Mouse (Mus musculus) neural tube, embryonic 13.5 days (tissue): ENCODE measurements around the gene Kif5a. TPM values are rescaled to one million over a fixed set of nuclear protein-coding genes. Genes with fewer than 3 reads are reported as not detected.
A peak's percentile ranks its signal among the peaks of the same experiment; 100 is the strongest.
"Not testable (repeated sequence)": the region's sequence is repeated elsewhere in the genome, so short reads cannot be mapped to it uniquely, and the experiment has no call there.

Source experiments
- ATAC-seq: fragments of 200-750 bp; cut with Nextera tagmentation; 2 replicates; pipeline ENCODE4 v1.8.0; 2017; ENCODE audit warnings: low read depth, mild to moderate bottlenecking, moderate TSS enrichment, moderate library complexity
- H3K27ac ChIP-seq: fragments of 300-500 bp; sonication (generic); replicated peaks from 2 replicates; pipeline ENCODE4 v1.5.1; 2015; ENCODE audit warnings: moderate library complexity, mild to moderate bottlenecking, inconsistent platforms
- H3K27me3 ChIP-seq: fragments of 300-500 bp; sonication (generic); 2 replicates; pipeline ENCODE4 v1.6.1; 2015; ENCODE audit warnings: mild to moderate bottlenecking, inconsistent platforms
- H3K36me3 ChIP-seq: fragments of 300-500 bp; sonication (generic); 2 replicates; pipeline ENCODE4 v1.6.1; 2015; ENCODE audit warnings: mild to moderate bottlenecking, inconsistent platforms
- H3K4me1 ChIP-seq: fragments of 300-500 bp; sonication (generic); replicated peaks from 2 replicates; pipeline ENCODE4 v1.6.1; 2015; ENCODE audit warnings: inconsistent platforms
- H3K4me2 ChIP-seq: fragments of 300-500 bp; sonication (generic); 2 replicates; pipeline ENCODE4 v1.6.1; 2015; ENCODE audit warnings: inconsistent platforms, mild to moderate bottlenecking, moderate library complexity
- H3K4me3 ChIP-seq: fragments of 300-500 bp; sonication (generic); 2 replicates; pipeline ENCODE4 v1.5.1; 2015; ENCODE audit warnings: mild to moderate bottlenecking, inconsistent platforms
- H3K9ac ChIP-seq: fragments of 300-500 bp; sonication (generic); 2 replicates; pipeline ENCODE4 v1.6.1; 2015; ENCODE audit warnings: moderate library complexity, mild to moderate bottlenecking, inconsistent platforms
- H3K9me3 ChIP-seq: fragments of 300-500 bp; sonication (generic); 2 replicates; pipeline ENCODE4 v1.6.1; 2016; ENCODE audit warnings: inconsistent platforms
- WGBS: fragments of 180-500 bp; shearing (Covaris S2); methylation state at CpG from one replicate; pipeline ENCODE4 v1.1.7; 2015; 5-methylcytosine and 5-hydroxymethylcytosine counted together
- polyA plus RNA-seq: library from polyadenylated mRNA; unstranded; fragments of >200 nt; fragmentation: Nextera tagmentation; extraction: Ambion mirVana; gene quantifications from 2 replicates; pipeline ENCODE4 v1.2.1, GENCODE M21; 2015

Kif5a gene
- polyA plus RNA-seq, result 102 and 104 TPM in 2 replicates

DNA sequence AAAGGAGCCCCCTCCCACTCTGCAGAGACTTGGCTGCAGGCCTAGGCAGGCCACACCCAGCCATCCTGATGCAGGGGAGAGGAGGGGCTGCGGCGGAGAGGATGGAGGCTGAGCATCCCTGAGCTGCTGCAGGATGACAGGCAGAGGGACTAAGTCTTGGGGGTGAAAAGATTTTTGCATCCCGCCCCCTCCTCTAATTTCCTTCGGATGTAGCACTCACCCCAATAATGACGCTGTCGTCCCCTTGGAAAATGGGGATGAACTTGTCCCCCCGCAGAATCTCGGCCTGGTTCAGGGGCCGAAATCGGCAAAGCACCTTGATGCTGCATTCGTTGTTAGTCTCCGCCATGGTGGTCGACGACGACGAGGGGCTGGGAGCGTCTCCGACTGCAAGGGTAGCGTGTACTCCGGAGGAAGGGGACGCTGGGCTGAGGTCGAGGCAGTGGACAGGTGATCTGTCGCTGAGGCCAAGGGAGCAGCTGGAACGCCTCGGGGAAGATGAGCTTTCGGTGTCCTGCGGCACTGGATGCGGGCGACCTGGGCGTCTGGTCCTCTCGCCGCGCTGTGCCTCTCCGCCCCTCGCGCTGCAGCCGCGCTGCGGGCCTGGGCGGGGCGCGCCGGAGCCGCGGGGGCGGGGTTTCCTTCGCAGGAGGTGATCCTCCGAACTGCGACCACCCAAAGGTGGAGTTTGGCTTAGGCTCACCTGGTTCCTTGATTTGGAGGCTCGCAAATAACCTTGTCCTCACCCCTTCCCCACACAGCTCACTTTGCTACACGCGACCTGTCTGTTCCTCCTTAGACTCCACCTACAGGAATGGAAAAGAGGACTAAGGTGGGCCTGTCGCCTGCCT lies at the start of gene Kif5a:
Gene Kif5a, minus strand, starts transcription at position 801 of the 851 bp plus-strand sequence.
- H3K27ac ChIP-seq, result peak within 1 kb of the TSS; percentile 93
- peak; percentile 45 for ATAC-seq
- H3K4me3 ChIP-seq, result peak within 1 kb of the TSS; percentile 65
- no peaks in the 10 kb centered on the region for H3K9me3 ChIP-seq
- H3K27me3 ChIP-seq, result peaks cover 4% of the 10 kb centered on the region
- peak within 1 kb of the TSS; percentile 93 for H3K9ac ChIP-seq
- H3K4me2 ChIP-seq, result peak within 1 kb of the TSS; percentile 82
- peaks cover 1% of the 10 kb centered on the region; the same call in 1 of the 2 replicates for H3K36me3 ChIP-seq
- WGBS, result 1% methylated on average over 53 of the region's 53 CpGs
- peaks cover 64% of the 10 kb centered on the region for H3K4me1 ChIP-seq

DNA sequence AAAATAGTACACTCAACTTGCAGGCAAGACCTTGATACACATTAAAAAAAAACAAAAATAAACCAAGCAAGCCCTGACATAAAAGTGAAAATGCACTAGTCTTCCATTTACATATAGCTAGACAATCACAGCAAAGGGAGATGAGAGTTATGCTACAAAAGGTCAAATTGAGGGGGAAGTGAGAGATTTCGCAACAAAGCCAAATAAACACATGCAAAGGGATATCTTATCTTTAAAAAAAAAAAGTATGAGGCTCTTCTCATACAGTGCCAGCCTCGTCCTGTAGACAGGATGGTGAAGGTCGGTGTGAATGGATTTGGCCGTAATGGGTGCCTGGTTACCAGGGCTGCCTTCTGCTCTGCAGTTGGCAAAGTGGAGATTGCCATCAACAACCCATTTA lies 49.7 kb upstream of the Kif5a start:
- Histone ChIP-seq H3K9ac (no peak overlapping the region), H3K36me3 (peaks cover 16% of the 10 kb centered on the region), H3K4me3 (no peak overlapping the region), H3K27me3 (no peaks in the 10 kb centered on the region), H3K4me2 (peak overlapping the region; percentile 88; the same call in 1 of the 2 replicates), H3K4me1 (peaks cover 11% of the 10 kb centered on the region), H3K9me3 (no peaks in the 10 kb centered on the region), H3K27ac (no peak overlapping the region)
- ATAC-seq, result no peak
- 71% methylated on average over 4 of the region's 4 CpGs for WGBS

DNA sequence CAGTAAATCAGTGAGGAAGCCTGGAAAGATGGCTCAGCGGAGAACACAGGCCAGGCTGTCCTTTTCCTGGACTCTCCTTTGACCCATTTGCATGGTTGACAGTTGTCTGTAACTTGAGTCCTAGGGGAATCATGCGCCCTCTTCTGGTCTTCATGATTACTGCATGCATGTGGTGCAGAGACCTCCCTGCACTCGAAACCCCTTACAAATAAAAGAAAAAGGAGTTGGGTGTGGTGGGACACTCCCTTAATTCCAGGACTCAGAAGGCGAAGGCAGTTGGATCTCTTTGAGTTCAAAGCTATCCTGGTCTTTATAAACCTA lies 49.2 kb upstream of the Kif5a start:
- H3K9ac ChIP-seq, result peak overlapping the region; percentile 89
- peaks cover 21% of the 10 kb centered on the region for H3K36me3 ChIP-seq
- H3K4me3 ChIP-seq, result peak overlapping the region; percentile 79
- WGBS, result under 1% methylated on average over 4 of the region's 4 CpGs
- no peaks in the 10 kb centered on the region for H3K27me3 ChIP-seq
- H3K4me1 ChIP-seq, result peaks cover 11% of the 10 kb centered on the region
- peak overlapping the region; percentile 88 for H3K4me2 ChIP-seq
- peak overlapping the region; percentile 78 for H3K27ac ChIP-seq
- peak; percentile 52 for ATAC-seq
- H3K9me3 ChIP-seq, result no peaks in the 10 kb centered on the region

DNA sequence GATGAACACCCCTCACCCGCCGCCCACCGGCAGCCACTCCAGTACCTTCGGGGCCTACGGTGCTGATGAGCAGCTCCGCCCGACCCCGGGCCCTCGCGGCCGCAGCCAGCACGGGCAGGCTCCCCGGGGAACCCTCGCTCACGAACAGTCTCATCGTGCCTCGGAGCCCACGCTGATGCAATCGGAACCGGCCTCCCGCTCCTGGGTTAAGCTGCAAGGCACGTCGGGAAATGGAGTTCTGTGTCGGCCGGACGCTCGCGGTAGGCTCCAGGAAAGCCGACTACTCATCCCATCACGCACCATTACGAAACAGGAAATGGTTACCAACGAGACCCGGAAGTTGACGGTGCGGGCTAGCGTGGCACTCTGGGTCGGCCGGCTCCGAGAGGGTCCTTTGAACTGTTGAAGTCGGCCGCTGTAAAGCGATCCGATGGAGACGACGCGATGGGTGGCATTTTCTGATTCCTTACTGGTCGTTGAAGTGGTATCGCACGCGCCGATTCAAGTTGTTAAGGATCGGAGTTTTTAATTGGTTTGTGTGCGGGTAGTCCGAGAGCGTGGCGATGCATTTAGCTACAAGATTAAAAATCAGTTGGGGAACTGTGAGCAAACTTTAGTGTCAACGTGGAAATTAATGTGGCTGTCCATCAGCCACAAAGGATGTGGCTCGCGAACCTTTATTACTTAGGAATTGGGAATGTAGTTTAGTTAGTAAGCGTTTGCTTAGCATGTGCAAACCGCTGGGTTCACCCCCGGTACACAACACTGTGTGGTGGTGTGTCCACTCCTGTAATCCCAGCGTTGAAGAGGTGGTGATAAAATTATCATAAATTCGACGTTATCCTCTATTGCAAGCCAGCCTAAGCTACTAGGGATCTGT lies 48.6 kb upstream of the Kif5a start, which contains the start of gene Mars:
Gene Mars, minus strand, starts transcription at position 311 of the 880 bp plus-strand sequence.
- peaks cover 27% of the 10 kb centered on the region for H3K36me3 ChIP-seq
- H3K27ac ChIP-seq, result peak within 1 kb of the TSS; percentile 78
- no peaks in the 10 kb centered on the region for H3K9me3 ChIP-seq
- peak within 1 kb of the TSS; percentile 79 for H3K4me3 ChIP-seq
- H3K4me1 ChIP-seq, result peaks cover 11% of the 10 kb centered on the region
- H3K9ac ChIP-seq, result peak within 1 kb of the TSS; percentile 89
- peak within 1 kb of the TSS; percentile 88 for H3K4me2 ChIP-seq
- peak; percentile 97 for ATAC-seq
- H3K27me3 ChIP-seq, result no peaks in the 10 kb centered on the region
- under 1% methylated on average over 65 of the region's 65 CpGs for WGBS

DNA sequence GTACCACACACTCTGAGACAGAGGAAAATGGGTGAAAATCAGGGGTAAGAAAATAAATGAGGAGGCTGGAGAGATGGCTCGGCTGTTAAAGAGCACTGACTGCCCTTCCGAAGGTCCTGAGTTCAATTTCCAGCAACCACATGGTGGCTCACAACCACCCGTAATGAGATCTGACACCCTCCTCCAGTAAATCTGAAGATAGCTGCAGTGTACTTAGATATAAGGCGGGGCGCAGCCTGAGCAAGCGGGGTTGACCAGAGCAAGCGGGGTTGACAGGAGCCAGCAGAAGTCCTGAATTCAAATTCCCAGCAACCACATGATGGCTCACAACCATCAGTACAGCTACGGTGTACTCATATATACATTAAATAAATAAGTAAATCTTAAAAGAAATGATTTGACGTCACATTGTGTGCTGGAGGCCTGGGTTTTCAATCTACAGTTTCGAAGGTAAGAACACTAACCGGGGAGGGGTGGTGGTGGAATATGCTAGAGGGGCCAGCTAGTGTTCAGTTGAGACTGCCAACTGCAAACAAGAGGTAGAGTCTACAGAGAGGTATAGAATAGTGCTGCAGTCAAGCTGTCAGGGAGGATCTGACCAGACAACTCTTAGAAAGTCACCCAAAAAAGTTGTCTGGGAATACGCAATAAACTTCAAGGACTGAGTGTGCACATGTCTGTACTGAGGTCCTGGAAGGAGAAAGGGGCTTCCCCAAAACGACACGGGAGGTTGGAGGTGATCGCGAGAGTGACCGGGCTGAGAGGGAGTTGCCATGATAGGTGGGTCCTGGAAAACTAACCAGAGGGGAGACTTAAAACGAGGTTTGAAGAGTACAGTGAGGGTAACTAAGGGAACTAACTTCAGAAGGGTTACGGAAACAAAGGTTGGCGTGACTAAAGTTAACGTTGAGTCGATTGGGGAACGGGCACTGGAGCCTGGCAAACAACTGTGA lies 47.7 kb upstream of the Kif5a start:
- Histone ChIP-seq H3K27me3 (no peaks in the 10 kb centered on the region), H3K9ac (peak overlapping the region; percentile 89), H3K4me2 (peak overlapping the region; percentile 88), H3K9me3 (no peaks in the 10 kb centered on the region), H3K4me1 (peaks cover 11% of the 10 kb centered on the region), H3K27ac (peak overlapping the region; percentile 78), H3K4me3 (peak overlapping the region; percentile 79), H3K36me3 (peaks cover 36% of the 10 kb centered on the region)
- ATAC-seq, result peak; percentile 37
- 38% methylated on average over 23 of the region's 23 CpGs for WGBS

DNA sequence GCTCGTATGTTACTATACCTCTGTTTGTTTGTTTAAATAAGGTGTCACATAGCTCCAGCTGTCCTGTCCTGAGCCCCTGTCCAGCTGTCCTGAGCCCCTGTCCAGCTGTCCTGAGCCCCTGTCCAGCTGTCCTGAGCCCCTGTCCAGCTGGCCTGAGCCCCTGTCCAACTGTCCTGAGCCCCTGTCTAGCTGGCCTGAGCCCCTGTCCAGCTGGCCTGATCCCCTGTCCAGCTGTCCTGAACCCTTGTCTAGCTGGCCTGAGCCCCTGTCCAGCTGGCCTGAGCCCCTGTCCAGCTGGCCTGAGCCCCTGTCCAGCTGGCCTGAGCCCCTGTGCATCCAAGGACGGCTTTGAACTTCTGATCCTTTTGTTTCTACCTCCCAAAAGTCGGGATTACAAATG lies 46.0 kb upstream of the Kif5a start:
- Histone ChIP-seq H3K36me3 (peaks cover 53% of the 10 kb centered on the region), H3K4me1 (peaks cover 11% of the 10 kb centered on the region)
- not testable (repeated sequence) for H3K4me2 ChIP-seq, H3K9me3 ChIP-seq, H3K4me3 ChIP-seq, ATAC-seq, H3K9ac ChIP-seq, H3K27ac ChIP-seq, H3K27me3 ChIP-seq
- 85% methylated on average over 3 of the region's 3 CpGs for WGBS

DNA sequence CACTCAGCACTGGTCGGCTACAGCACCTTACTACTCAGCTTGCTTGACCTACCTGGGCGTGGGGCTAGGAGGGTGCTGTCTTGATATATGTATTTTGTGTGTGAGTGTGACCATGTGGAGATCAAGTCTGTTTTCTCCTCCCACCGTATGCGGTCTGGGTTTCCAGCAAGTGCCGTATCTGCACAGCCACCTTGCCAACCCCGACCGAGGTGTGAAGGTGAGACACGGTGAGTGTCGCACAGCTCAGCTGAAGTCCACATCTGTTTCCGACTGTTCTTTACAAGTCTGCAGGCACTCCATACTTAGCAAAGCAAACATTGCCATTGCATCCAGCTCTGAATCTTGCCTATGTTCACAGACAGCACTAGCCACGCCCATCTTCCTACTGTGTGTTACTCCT lies 40.0 kb upstream of the Kif5a start:
- no peaks in the 10 kb centered on the region for H3K4me1 ChIP-seq
- H3K4me2 ChIP-seq, result no peak overlapping the region
- no peak overlapping the region for H3K9ac ChIP-seq
- WGBS, result 90% methylated on average over 11 of the region's 11 CpGs
- H3K36me3 ChIP-seq, result peaks cover 98% of the 10 kb centered on the region
- H3K27ac ChIP-seq, result no peak overlapping the region
- H3K4me3 ChIP-seq, result no peak overlapping the region
- ATAC-seq, result no peak
- no peaks in the 10 kb centered on the region for H3K27me3 ChIP-seq
- H3K9me3 ChIP-seq, result no peaks in the 10 kb centered on the region

DNA sequence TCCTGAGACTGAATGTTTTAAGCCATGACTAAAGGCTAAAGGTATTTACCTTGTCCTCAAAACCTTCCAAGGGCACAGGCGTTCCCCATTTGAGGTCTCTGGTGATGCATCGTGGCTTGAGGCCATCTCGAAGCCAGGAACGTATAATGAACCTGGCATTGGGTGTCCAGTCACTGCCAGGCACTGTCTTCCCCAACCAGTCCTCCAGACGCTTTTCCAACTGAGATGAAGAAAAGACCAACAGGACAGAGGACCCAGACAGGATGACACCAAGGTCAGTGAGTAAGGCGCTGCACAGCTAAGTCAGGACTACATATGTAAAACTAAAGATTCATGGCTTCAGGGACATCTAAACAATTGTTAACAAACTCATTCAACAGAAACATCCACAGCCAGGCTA lies 37.2 kb upstream of the Kif5a start:
- no peak overlapping the region for H3K27ac ChIP-seq
- H3K9ac ChIP-seq, result no peak overlapping the region
- no peaks in the 10 kb centered on the region for H3K27me3 ChIP-seq
- H3K4me2 ChIP-seq, result no peak overlapping the region
- no peaks in the 10 kb centered on the region for H3K4me1 ChIP-seq
- H3K9me3 ChIP-seq, result no peaks in the 10 kb centered on the region
- H3K4me3 ChIP-seq, result no peak overlapping the region
- ATAC-seq, result no peak
- 95% methylated on average over 6 of the region's 6 CpGs for WGBS
- H3K36me3 ChIP-seq, result peaks cover 97% of the 10 kb centered on the region

DNA sequence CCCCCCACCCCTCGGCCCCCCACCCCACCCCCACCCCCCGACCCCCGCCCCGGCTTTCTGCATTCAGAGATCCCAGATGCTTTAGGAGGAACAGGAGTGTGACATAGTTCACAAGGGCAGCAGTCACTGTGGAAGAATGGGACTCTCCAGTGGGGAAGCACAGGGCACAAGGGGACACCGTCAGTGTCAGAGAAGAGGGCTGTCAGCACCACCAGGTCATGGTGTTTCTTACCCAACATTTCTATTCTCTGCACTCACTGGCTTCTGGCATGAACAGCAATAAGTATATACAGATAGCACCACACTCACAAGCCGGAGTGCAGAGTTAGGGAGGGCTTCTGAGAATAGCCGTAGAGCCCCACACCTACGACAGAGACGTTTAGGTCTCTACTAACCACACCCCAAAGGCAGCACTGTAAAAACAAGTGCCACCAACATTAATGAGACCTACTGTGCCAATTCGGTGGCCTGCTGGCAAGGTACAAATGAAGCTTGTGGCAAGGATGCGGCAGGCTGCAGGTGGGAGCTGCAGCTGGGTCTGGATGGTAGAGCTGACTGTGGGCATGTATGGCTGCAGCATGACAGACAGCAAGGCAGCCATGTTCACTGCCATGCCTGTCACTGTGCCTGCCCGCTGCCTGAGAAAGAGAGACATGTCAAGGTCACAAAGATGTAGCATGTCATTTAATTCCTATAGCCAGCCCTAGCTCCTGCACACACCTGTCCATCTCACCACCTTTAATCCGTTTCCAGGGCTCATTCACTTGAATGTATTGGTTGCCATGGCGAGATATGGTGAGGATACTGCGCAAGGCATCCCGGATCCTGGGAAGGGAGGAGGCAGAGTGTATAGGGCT lies 34.1 kb upstream of the Kif5a start:
- H3K4me3 ChIP-seq, result no peak overlapping the region
- 92% methylated on average over 16 of the region's 16 CpGs for WGBS
- no peak for ATAC-seq

DNA sequence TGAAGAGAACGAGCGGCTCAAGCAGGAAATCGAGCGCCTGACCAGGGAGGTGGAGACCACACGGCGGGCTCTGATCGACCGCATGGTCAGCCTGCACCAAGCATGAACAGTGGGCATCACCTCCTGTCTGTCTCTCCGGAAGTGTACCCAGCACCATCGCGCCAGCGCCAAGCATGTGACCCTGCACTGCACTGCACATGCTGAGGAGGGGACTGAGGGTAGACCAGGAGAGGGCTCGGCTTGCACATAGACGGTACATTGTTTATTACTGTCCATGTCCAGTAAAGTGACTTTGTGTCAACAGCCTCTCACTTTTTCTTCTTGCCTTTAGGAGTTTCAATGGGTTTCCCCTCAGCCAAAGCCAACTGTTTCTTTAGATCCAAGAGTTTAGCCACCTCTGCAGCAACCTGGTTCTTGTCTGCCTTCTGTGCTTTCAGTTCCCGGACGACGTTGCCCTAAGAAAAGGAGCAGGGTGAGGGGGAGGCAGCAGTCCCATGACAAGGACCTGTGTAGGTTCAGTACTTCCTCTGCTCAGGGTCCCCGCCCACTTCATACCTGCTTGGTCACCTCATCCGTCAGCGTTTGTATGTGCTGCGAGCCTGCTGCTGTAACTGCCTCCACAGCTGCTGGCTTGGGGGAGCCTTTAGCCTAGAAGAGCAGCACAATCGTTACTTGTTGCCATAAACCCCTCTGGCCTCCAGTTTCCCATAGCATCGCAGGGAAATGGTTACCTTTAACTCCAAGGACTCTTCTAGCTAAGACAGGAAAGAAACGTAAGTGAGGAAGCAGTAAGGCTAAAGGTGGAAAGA lies 33.0 kb upstream of the Kif5a start:
- no peak for ATAC-seq
- Histone ChIP-seq H3K36me3 (peaks cover 81% of the 10 kb centered on the region), H3K27ac (no peak overlapping the region), H3K4me2 (no peak overlapping the region), H3K9ac (no peak overlapping the region), H3K4me3 (no peak overlapping the region), H3K9me3 (no peaks in the 10 kb centered on the region), H3K27me3 (no peaks in the 10 kb centered on the region), H3K4me1 (peaks cover 26% of the 10 kb centered on the region)
- WGBS, result 92% methylated on average over 24 of the region's 24 CpGs

More for the DNA sequence above, 34.1 kb upstream of the Kif5a start:
- H3K36me3 ChIP-seq, result peaks cover 91% of the 10 kb centered on the region
- no peaks in the 10 kb centered on the region for H3K27me3 ChIP-seq
- peaks cover 15% of the 10 kb centered on the region for H3K4me1 ChIP-seq
- H3K9me3 ChIP-seq, result no peaks in the 10 kb centered on the region
- no peak overlapping the region for H3K4me2 ChIP-seq
- H3K9ac ChIP-seq, result no peak overlapping the region
- no peak overlapping the region for H3K27ac ChIP-seq
